Mouse (Mus musculus) hematopoietic stem cell, adult 5-6 weeks (primary cell): Measurements from ENCODE around the gene Abcc8. TPM values are rescaled to one million over a fixed set of nuclear protein-coding genes. Genes with fewer than 3 reads are reported as not detected.

Experiments used
- ATAC-seq, 2 experiments: fragments of 125-278 bp in 1 of 2; replicated peaks in 1 of 2; 2 replicates each; pipeline ENCODE4 v1.8.0; 2016 to 2017; ENCODE audit warnings: inconsistent platforms in 2 of 2, mild to moderate bottlenecking in 2 of 2, moderate number of reproducible peaks in 2 of 2, low read depth in 1 of 2, moderate TSS enrichment in 1 of 2; ENCODE audit not compliant: low FRiP score in 2 of 2, poor library complexity in 2 of 2, severe bottlenecking in 2 of 2, insufficient read depth in 1 of 2, low TSS enrichment in 1 of 2
- total RNA-seq: library from RNA; stranded (forward); fragments of 172-1452, 232-1000 nt; gene quantifications from 2 replicates; pipeline ENCODE4 v1.2.3, GENCODE M21; 2017

Abcc8 gene
- total RNA-seq, 1 experiment from 2014 or later: not detected

DNA sequence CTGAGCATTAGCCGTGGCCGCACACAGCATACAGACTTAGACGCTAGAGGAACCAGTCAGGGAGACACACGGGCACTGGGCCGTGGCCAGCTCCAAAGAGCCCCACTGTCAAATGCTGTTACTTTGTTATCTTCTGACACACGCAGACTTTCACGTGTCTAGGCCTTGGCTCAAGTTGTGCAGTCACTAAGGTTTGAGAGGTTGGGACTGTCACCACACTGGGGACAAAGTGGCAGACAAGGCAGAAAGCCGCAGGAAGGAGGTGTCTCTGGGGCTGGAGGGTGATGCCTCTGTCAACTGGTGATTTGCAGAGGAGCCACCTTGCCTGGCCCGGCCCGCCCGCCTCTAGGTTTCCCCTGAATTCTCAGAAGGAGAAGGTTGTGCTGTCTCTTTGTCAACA, 54.5 kb downstream of the Abcc8 start:
- no peak for ATAC-seq

DNA sequence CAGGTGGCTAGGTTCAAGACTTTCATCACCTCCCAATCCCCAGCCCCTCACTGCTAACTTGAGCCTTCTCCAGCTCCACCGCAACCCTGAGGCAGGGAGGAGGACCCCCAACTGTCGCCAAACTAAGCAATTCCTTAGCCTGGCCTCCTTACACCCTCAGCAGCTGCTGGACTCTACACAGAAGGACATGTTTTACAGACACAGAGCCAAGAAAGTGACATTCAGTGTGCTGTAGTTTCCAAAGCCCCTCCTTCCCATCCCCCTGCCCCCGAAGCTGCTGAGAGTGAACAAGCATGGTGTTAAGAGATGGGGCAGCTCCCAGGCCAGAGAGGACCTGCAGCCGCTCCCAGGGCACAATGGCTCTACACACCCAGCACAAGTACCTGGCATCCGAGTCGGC, 55.4 kb downstream of the Abcc8 start:
- 0 out of 4 replicates have a peak, but pooled peaks of 1 of the 2 experiments have one; percentile 35 for ATAC-seq

DNA sequence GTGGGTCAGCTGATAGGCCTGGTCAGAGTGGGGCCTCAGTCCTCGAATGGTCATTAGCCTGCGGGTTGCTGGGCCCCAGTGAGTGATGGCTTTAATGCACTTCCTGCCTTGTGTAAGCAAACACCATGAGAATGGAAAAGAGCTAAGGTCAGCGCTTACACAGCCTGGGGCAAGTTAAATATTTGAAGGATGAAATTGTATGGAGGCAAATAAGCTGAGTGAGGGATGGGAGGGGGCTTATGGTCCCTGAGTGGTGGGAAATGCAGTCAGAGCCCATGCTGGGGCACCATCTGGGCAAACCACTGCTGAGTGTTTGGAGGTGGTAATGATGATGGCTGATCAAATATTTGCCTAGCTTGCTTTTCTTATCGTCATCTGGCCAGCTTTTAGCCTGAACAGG, 56.9 kb downstream of the Abcc8 start:
- ATAC-seq: no peak

DNA sequence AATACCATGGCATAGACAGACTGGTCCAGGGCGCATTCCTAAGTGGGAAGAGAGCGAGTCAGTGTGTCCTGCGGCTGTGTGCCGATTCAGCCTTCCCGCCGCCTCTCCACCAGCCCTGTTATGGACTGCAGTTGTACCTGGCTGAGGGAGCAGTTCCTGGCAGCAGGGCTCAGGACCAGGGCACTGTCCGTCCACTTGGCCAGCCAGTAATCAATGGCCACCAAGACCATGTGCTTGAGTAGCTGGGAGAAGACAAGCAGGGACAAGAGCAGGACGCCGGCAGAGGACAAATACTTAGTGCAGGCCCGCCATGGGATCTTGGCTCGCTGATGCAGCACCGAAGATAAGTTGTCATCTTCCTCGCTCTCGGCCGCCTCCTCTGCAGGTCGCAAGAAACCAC, 62.8 kb downstream of the Abcc8 start:
- ATAC-seq: no peak

DNA sequence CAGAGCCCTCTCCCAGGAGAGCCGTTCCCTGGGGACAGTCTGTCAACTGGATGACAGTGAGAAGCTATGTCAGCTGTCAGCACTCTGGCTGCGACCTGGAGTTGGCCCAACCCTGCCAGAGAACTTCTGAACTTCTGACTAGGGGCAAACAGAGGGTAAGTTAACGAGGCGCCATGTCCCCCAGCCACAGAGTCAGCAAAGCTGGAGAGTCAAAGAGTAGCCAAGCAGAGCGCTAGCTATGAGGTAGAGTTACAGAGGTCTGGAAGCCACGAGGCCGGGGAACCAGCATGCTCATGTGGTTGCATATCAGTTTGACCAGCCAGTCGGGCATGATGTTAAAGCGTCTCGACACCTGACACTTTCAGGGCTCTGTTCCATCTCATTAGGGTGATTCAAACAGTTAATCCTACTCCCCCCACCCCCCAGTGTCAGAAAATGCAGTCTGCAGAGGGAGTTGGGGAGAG, 63.7 kb downstream of the Abcc8 start:
- ATAC-seq: no peak

DNA sequence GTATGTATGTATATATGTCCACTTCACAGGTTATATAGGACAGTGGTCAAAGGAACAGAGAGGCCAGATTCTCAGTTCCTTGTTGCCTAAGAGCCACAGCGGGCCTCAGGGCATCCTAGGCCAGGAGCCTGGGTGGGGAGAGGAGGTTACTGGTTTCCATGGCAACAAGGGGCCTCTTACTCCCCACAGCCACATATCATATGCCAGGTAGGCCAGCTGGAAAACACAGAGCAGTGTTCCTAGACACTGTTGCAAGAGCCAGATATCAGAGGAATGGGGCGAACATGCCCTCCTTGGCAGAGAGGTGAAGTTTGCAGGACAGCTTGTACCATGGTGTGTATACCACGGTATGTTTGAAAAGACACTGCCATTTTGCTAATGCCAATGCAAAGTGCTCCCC, 66.4 kb downstream of the Abcc8 start:
- no peak for ATAC-seq

DNA sequence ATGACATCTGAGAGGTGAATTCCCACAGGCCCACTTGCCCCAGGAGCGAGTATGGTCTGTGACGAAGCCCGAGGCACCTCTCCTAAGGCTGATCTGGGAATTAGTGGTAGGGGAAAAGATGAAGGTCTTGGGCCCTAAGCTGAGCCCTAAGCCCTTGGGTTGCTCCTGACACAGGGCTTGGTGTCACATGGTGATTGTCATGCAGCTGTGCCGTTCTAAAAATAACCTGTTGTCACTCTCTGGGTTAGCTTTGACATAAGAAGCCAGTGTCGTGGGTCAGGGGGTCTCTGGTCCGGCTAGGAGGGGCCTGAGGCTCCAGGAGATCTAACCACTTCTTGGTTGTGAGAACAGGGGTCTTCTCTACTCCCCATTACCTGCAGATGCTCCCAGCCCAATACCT, 67.9 kb downstream of the Abcc8 start:
- no peak for ATAC-seq

DNA sequence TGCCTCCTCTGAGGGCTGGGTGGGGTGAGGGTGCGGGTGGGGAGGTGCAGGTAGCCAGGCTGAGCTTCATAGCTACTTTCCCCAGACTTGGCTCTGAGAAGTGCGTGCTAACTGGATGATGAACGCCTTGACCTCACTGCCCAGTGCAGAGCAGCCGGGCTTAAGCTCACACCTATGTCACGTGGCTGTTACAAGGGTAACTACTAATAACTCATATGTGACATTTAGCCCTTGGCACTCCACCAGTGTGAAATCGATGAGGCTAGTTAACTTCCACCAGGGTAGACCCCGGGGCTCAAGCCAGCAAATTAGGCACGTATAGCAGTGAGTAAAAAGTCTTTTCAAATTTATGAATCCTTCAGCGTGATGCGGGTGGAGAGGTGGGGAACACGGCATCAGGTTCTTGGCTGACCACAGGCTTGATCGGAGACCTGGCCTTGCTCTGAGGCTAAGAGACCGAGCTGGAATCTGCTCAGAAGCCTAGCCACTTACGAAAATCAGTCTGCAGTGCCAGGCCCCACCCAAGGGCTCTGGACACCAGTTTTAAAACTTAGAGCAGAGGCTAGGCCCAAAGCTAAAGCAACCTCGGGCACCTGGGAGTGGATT, 68.5 kb downstream of the Abcc8 start:
- no peak for ATAC-seq

DNA sequence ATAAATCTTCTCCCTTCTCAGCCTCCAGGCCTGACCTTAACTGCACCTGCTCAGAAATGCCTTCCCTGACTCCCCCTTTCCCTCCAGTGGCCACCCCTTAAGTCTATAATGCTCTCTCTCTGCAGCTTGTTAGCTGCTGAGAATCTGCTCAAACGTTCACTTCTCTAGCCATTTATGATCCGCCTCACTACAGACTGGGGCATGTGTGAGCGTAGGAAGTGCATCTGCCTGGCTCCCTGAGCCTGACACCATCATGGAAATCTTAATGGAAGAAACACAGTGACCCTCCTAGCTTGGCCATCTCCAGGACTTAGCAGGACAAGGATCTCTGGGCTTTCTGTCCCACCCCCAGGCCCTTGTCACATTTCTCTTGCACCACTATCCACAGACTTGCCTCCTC, 69.8 kb downstream of the Abcc8 start:
- ATAC-seq: no peak

DNA sequence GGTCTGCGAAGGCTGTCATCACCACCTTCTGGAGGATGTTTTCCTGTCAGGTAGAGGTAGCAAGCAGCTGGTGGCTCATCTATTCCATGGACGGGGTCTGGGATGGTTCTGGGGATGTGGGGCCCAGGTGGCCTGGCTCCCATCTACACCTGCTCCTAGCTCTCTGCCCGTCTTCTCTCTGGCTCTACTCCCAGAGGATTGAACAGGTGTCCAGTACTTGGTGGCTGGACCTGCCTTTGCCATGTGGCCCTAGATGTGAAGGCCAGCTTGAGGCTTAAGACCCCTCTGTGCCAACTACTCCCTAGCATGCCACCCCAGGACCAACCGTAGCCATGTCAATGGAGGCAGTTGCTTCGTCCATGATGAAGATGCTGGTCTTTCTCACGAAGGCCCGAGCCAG, 74.3 kb downstream of the Abcc8 start:
- ATAC-seq: no peak

DNA sequence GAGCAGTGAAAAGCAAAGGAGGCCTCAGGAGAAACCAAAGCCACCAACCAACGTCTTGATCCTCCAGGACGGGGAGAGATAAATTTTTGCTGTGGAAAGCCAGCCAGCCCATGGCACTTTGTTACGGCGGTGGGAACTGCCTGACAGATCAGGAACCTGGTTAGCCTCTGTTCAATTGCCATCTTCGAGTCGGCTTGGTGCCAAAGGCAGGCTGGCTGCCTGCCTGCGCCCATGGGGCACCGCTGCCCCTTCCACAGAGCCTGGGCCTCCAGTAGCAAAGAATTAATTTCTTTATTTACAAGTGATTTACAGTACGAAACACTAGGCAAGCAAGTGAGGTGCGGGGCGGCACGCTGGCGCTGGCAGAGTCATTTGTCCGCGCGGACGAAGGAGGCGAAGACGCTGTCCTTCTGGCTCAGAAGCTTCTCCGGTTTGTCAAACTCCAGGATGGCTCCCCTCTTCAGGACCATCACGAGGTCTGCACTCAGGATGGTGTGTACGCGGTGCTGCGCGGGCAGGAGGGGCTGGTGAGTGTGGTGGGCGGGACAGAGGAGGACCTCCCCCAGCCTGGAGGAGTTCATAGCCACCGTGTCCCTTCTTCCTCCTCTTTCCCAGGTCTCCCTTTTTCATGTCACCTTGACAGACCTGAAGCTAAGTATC, 75.4 kb downstream of the Abcc8 start:
- no peak for ATAC-seq

DNA sequence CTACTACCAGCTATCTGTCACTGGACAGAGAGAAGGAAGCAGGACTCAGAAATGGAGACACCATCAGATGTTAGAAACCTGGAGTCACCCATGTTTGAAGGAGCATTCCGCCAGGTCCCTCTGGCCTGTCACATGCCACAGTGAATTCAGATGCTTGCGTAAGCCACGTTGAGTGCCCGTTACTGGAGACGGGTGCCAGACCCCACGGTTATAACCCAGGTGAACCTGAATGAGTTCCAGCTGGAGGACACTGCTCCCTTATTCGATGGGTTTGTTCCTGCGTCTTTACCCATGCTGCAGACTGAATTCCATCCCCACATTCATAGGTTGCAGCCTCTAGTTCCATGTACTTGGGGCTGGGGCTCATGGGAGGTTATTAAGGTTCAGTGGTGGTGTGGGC, 76.1 kb downstream of the Abcc8 start:
- ATAC-seq: no peak

DNA sequence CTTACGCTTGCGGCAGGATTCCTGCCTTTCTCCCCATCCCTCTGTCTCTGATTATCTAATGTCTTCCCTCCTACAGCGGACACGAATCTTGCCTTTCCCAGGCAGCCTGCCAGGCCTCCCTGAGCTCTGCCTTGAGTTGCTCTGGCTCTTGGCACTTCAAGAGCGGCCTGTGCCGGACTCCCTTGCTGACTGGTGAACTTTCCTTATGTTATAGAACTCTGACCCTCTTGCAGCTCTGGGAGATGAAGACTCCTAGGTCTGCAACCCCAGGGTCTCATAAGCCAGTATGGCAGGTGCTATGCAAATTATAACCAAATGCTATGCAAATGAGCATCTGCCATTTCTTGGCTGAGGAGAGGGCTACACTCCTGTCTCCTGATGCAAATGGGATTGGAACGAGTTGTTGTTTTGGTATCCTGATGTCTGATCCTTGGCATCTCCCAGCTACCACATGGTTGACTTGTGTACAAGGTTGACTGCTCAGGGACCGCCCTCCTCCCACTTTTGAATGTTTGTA, 76.7 kb downstream of the Abcc8 start:
- ATAC-seq: no peak

DNA sequence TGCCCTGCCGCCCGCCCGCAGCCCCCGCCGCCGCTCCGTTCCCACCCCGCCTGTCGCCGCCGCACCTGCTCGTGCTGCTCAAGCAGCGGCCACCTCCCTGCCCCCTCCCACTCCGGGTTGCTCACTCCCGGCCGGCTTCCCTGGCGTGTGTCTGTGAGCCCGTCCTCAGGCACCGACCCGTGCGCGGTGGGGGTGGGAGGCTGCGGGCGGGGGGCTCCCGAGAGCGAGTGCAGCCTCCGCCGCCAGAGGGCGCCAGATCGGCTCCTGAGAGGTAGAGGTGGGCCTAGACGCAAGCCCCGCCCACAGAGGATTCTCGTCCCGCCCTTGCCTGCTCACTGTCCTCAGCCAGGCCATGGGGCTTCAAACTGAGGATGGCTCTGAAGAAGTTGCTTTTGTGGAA, 79.3 kb downstream of the Abcc8 start, which contains the start of gene Kcnj11:
TSS of gene Kcnj11 (minus strand) at position 202 of the 400 bp plus-strand sequence.
- ATAC-seq: peak; percentile 57 to 81

DNA sequence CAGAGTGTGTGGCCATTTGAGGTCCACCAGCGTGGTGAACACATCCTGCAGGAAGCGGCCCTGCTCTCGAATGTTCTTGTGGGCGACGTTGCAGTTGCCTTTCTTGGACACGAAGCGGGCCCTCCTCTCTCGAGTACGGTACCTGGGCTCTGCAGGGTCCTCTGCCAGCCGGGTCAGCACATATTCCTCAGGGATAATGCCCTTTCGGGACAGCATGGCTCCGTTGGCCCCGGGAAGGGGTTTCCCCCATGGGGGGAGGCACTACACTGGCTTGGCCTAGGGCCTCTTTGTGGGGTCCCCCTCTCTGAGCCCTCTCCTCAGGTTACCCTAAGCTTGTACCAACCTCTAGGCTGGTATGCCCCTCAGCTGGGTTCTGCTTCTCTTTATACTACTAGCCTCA, 80.2 kb downstream of the Abcc8 start:
- ATAC-seq: peak in 1 of 2 experiments; percentile 15; a peak in 1 of 4 replicates

DNA sequence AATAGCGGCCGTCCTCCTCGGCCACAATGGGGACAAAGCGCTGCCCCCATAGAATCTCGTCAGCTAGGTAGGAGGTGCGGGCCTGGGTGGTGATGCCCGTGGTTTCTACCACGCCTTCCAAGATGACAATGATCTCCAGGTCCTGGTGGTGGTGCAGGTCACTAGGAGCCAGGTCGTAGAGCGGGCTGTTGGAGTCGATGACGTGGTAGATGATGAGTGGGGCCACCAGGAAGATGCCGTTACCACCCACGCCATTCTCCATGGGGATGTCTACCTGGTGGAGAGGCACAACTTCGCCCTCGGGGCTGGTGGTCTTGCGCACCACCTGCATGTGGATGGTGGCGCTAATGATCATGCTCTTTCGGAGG, 80.9 kb downstream of the Abcc8 start:
- ATAC-seq: no peak

DNA sequence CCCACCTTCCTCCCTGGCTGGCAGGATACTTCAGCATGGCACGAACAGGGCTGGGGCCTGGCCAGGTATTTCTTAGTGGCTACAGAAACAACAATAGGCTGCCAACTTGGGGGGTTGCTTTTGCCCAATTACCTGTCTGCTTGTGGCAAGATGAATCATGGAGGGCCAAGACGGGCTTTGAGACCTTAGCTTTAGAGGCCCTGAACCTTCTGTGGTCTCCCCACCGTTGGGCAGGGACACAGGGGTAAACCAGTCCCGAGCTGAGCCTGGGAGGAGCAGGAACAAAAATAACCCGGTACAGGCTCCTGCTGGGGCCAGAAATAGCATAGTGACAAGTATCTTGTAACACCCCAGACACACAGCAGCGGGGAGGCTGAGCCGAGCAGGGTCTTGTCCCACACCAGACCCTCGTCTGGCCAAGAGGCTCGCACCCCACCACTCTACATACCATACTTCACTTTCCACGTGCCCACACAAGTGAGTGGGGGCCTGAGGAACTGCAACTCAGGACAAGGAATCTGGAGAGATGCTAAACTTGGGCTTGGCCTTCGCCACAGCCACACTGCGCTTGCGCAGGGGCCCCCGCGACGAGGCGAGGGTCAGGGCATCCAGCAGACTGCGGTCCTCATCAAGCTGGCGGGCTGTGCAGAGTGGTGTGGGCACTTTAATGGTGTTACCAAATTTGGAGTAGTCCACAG, 81.5 kb downstream of the Abcc8 start:
- no peak for ATAC-seq

DNA sequence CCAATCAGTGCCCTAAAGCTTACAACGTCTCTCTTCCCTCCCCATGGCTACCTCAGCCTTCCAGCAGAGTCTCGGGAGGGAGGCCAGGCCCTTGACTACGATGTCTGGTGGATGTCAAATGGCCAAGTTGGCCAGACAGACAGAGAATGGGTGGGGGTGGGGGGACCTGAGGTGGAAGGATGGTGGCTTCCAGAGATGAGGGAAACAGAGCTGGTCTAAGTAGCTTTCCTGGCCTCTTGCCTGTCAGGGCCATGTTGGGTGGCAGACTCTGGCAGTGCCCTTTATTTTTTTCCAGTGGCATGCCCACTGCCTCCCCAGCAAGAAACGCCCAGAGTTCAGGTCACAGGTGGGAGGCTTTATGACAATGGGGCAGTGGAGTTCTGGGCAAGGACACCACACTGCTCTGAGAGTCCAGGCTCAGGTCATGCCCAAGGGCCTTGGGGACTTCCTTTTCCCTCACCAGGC, 82.5 kb downstream of the Abcc8 start:
- ATAC-seq: no peak
